Mouse (Mus musculus): ENCODE data around the gene Vmn1r215. TPM values are rescaled to one million over a fixed set of nuclear protein-coding genes. Genes with fewer than 3 reads are reported as not detected.
"Not testable (repeated sequence)": the region's sequence is repeated elsewhere in the genome, so short reads cannot be mapped to it uniquely, and the experiment has no call there.

Gene Vmn1r215
- polyA plus RNA-seq (2017; shearing (Covaris generic)): not detected

- no peak for ATAC-seq
These were observed at the start of gene Vmn1r215 for GRCm38 (mm10) chr13:23067725-23068124. Vmn1r215 (plus strand) TSS chr13:23068025.

DNA sequence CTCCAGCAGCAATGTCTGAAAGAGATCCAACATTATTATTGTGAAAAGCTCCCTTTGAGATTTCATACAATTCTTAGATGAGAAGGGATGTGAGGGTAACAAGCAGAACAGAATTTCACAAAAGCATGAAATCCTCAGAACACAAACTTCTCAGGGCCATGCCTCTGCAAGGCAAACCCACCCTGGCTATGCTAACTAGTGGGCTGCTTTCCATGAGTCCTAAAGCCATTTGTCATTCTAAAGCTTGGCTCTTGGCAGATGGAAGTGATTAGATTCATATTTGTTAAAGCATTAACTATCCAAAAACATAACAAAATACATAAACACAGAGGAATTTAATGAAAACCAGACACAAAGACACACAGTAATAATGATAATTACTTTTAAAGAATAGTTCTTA is 49.7 kb upstream of the Vmn1r215 start:
- ATAC-seq: no peak

DNA sequence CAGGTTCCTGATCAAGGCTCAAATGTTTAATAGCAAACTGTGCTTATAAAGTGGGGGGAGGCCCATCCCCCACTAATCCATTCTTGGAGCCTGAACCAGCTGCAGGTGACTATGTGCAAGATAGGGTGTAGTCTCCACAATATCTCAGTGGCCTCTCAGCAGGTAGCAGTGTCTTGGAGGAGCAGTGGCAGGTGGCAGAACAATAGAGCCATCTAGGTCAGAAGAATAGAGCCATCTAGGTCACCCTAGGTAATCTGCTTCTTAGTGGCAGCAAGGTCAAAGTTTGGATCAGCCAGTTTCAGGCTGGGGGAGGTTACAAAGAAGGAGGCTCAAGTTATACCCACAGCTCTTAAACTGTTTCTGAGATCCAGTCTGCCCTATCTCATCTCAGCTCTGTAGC is 43.0 kb upstream of the Vmn1r215 start:
- ATAC-seq: no peak

- no peak for ATAC-seq
These were observed 37.7 kb upstream of the Vmn1r215 start, which contains the start of gene Vmn1r214 for GRCm38 (mm10) chr13:23030118-23030517. Vmn1r214 (plus strand) TSS chr13:23030418.

GRCm38 (mm10) chr13:23057778-23058177 is 10.0 kb upstream of the Vmn1r215 start:
- no peak for ATAC-seq

- no peak for ATAC-seq
These were observed 1.5 kb downstream of the Vmn1r215 start for GRCm38 (mm10) chr13:23069312-23069711.

DNA sequence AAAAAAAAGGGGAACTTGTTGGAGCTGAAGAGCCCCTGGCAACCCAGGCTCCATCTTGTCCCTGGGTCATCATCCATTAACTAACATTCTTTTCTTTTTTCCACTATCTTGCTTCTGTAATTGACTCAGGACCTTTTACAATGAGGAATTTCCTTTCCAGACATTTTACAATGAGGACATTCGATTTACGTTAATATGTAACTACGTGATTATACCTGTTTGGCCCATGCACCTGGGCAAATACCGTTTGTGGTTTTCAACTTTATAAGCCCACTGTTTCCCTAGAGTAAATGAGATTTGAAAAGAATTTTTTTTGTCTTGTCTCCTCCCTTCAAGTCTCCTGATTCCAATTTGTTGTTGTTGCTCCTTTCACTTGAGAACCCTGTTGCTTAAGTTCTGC is 26.6 kb downstream of the Vmn1r215 start:
- no peak for ATAC-seq

GRCm38 (mm10) chr13:23118126-23118525 is 50.3 kb downstream of the Vmn1r215 start, which contains the start of gene Vmn1r217:
Vmn1r217 (minus strand) TSS chr13:23118226.
- ATAC-seq: not testable (repeated sequence)

GRCm38 (mm10) chr13:23120611-23121010 is 52.8 kb downstream of the Vmn1r215 start:
- ATAC-seq: no peak

Other genes with a start within 250 kb of the Vmn1r215 start
- not detected for gene Vmn1r210, start 236.7 kb upstream of the Vmn1r215 start, polyA plus RNA-seq (2017; shearing (Covaris generic))
- gene Vmn1r211, start 210.5 kb upstream of the Vmn1r215 start, polyA plus RNA-seq (2017; shearing (Covaris generic)): under 1 TPM in 1 of 2 experiments, not detected in 1; 0.08 TPM
- not detected for gene Vmn1r212, start 183.8 kb upstream of the Vmn1r215 start, polyA plus RNA-seq (2017; shearing (Covaris generic))
- not detected for gene Vmn1r213, start 60.4 kb upstream of the Vmn1r215 start, polyA plus RNA-seq (2017; shearing (Covaris generic))
- gene Vmn1r214, start 37.6 kb upstream of the Vmn1r215 start, polyA plus RNA-seq (2017; shearing (Covaris generic)): under 1 TPM in 1 of 2 experiments, not detected in 1; 0.11 TPM
- gene Vmn1r217, start 50.2 kb downstream of the Vmn1r215 start, polyA plus RNA-seq (2017; shearing (Covaris generic)): not detected
- gene Vmn1r218, start 65.1 kb downstream of the Vmn1r215 start, polyA plus RNA-seq (2017; shearing (Covaris generic)): under 1 TPM in 1 of 2 experiments, not detected in 1; 0.04 TPM
- not detected for gene Vmn1r219, start 91.3 kb downstream of the Vmn1r215 start, polyA plus RNA-seq (2017; shearing (Covaris generic))
- gene Vmn1r220, start 120.0 kb downstream of the Vmn1r215 start, polyA plus RNA-seq (2017; shearing (Covaris generic)): not detected
- gene Vmn1r221, start 146.1 kb downstream of the Vmn1r215 start, polyA plus RNA-seq (2017; shearing (Covaris generic)): not detected
- gene Vmn1r222, start 167.9 kb downstream of the Vmn1r215 start, polyA plus RNA-seq (2017; shearing (Covaris generic)): not detected
- not detected for gene Vmn1r223, start 179.1 kb downstream of the Vmn1r215 start, polyA plus RNA-seq (2017; shearing (Covaris generic))

Measured in CD4-positive, CD25-positive, alpha-beta regulatory T cell, adult 4 months (primary cell).